Comparison of ENCODE assay signal across 1 mouse cellular context in genomic region chr7:44894175-44894574, GRCm38 (mm10).
A peak's percentile ranks its signal among the peaks of the same experiment; 100 is the strongest.
TF ChIP-seq lines count a peak whose summit lies in the region.

No protein-coding gene starts in this region.

TF ChIP-seq in MEL, 35 proteins besides CTCF, POLR2A, EP300 and RAD21:
- TF ChIP-seq MAX (IDR thresholded peaks at IDR 0.05; ENCODE audit: low read length) (no peak), MAFK (IDR thresholded peaks at IDR 0.05; ENCODE audit: borderline replicate concordance, low read depth, low read length) (peak; percentile 68)
